ENCODE assay signal across 24 mouse cellular contexts in the genomic region with DNA sequence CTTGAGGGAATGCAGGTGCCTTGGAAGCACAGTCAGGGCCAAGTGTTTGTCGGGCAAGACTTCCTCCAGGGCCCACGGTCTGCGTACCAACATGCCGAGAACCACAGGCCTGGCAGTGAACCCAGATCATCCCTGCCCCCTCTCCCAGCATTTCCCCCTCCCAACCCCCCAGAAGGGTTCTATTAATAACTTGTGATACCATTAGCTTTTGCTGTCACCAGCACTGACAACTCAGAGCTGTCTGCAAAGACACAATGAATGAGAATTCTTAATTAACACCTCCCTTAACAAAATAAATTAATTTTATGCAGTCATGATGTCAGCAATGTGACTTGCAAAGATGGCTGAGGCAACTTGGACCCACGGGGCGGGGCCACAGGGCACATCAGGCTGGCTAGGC.
DNase-seq lines count a peak whose midpoint lies in the region; ATAC-seq lines count a peak whose summit lies in the region.
"Had no signal": no experiment of that assay in that cellular context is flagged by ENCODE, and none has a peak within 500 bp of the region (broad histone marks: within the 10 kb centered on the region; RNA-seq: fewer than 3 reads in every experiment).

No protein-coding gene starts in this region.

- H3K27me3 ChIP-seq in heart, embryonic 16.5 days (ENCODE audit: control insufficient read depth, insufficient read depth, low read length): no peaks in the 10 kb centered on the region
- H3K27me3 ChIP-seq in kidney, embryonic 15.5 days: peaks cover 4% of the 10 kb centered on the region; the same call in 1 of the 2 replicates
- H3K27me3 ChIP-seq: limb, embryonic 15.5 days; neural tube, embryonic 12.5 days had no signal

- 45% methylated on average over 6 of the region's 6 CpGs for WGBS in heart, embryonic 16.5 days
- 77% methylated on average over 6 of the region's 6 CpGs for WGBS in kidney, embryonic 15.5 days

- H3K4me2 ChIP-seq in heart, embryonic 16.5 days (ENCODE audit: low read depth, low read length): peak overlapping the region; percentile 19; the same call in 1 of the 2 replicates
- no peak overlapping the region for H3K4me2 ChIP-seq in kidney, embryonic 15.5 days
- H3K4me2 ChIP-seq: limb, embryonic 15.5 days; neural tube, embryonic 12.5 days had no signal

- peak overlapping the region; percentile 62 for H3K27ac ChIP-seq in heart, embryonic 16.5 days (ENCODE audit: low read length)
- no peak overlapping the region for H3K27ac ChIP-seq in kidney, embryonic 15.5 days
- H3K27ac ChIP-seq: left cerebral cortex, adult 2 months; limb, embryonic 15.5 days; liver, embryonic 14.5 days; neural tube, embryonic 12.5 days had no signal

- no peak overlapping the region for H3K4me3 ChIP-seq in heart, embryonic 16.5 days (ENCODE audit: low read length)
- no peak overlapping the region for H3K4me3 ChIP-seq in kidney, embryonic 15.5 days (replicated peaks)
- H3K4me3 ChIP-seq: left cerebral cortex, adult 2 months; limb, embryonic 15.5 days; neural tube, embryonic 12.5 days had no signal

- no peaks in the 10 kb centered on the region for H3K36me3 ChIP-seq in heart, embryonic 16.5 days (ENCODE audit: control insufficient read depth, insufficient read depth)
- no peaks in the 10 kb centered on the region for H3K36me3 ChIP-seq in kidney, embryonic 15.5 days
- H3K36me3 ChIP-seq: limb, embryonic 15.5 days; neural tube, embryonic 12.5 days had no signal

- peaks cover 18% of the 10 kb centered on the region for H3K4me1 ChIP-seq in heart, embryonic 16.5 days (ENCODE audit: control insufficient read depth, insufficient read depth, low read length)
- no peaks in the 10 kb centered on the region for H3K4me1 ChIP-seq in kidney, embryonic 15.5 days
- H3K4me1 ChIP-seq: limb, embryonic 15.5 days; neural tube, embryonic 12.5 days had no signal

- ATAC-seq in heart, embryonic 16.5 days (replicated peaks; ENCODE audit: extremely low read depth, insufficient read depth, low FRiP score): peak; percentile 72
- no peak for ATAC-seq in kidney, embryonic 15.5 days (replicated peaks; ENCODE audit: low FRiP score)
- ATAC-seq in monocyte, adult 5-6 weeks (replicated peaks; ENCODE audit: insufficient number of reproducible peaks, low FRiP score, low TSS enrichment, poor library complexity, severe bottlenecking): no peak

- peak; percentile 18 to 31 for DNase-seq in heart, adult 18-20 months
- no peak for DNase-seq in heart, adult 11 months
- peak; percentile 46 for DNase-seq in 3134 (ENCODE audit: extremely low read depth, insufficient read length, low spot score)
- peak; percentile 22 for DNase-seq in Muller cell, postnatal 12 days (ENCODE audit: inconsistent ontology term)
- no peak for DNase-seq in kidney, adult 8-10 months
- DNase-seq: adrenal gland, postnatal 14 days; cerebellum, adult 8-10 months; cerebellum, postnatal 36 days; gastrocnemius, postnatal 14 days; kidney, adult 18-20 months; kidney, postnatal 10 days; left cerebral cortex, postnatal 4 days; lung, postnatal 4 days; midbrain, embryonic 14.5 days; retina, postnatal 1 day; right cerebral cortex, postnatal 25 days; spleen, adult 18-20 months had no signal

- H3K9ac ChIP-seq in heart, embryonic 16.5 days (ENCODE audit: low read length): no peak overlapping the region
- no peak overlapping the region for H3K9ac ChIP-seq in kidney, embryonic 15.5 days
- H3K9ac ChIP-seq: limb, embryonic 15.5 days; liver, embryonic 14.5 days; neural tube, embryonic 12.5 days had no signal

- H3K9me3 ChIP-seq in heart, embryonic 16.5 days (replicated peaks; ENCODE audit: control insufficient read depth, low read length): no peaks in the 10 kb centered on the region
- H3K9me3 ChIP-seq in kidney, embryonic 15.5 days (replicated peaks): no peaks in the 10 kb centered on the region
- H3K9me3 ChIP-seq: limb, embryonic 15.5 days; neural tube, embryonic 12.5 days had no signal

Comparison
In these comparisons a context has a peak if more than half of its experiments do, and no peak if none do; other contexts are left out.
1. DNase-seq: peak in heart, adult 18-20 months (2 of 2), 3134 (single experiment) and Muller cell, postnatal 12 days (single experiment); none in heart, adult 11 months (single experiment) and kidney, adult 8-10 months (0 of 2).